Mouse (Mus musculus) erythroblast, embryonic 14.5 days (primary cell): Measurements from ENCODE around the gene Thumpd1.

Experiments
- GATA1 ChIP-seq: IDR thresholded peaks from 2 replicates; pipeline ENCODE4 v1.6.1; 2012; ENCODE audit warnings: low read length, inconsistent platforms, mixed read lengths
- TAL1 ChIP-seq: IDR thresholded peaks from 3 replicates; pipeline ENCODE4 v1.6.1; 2012; ENCODE audit warnings: low read length, inconsistent platforms, mixed read lengths

DNA sequence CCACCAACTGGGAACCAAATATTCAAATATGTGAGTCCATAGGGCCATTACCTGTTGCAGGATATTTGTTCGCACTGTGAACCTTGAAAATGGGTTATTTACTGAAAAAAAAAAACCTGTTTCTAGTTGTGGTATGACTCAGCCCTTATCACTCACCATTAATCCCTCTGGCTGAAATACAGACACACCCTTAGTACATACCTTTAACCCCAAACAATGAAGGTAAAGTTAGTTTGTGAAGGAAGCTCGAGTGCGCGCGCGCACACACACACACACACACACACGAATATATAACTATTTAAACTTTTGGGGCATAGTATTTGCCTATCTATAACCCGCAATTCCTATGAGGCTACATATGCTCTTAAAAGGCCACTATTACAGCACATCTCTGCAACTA, 49.3 kb upstream of the Thumpd1 start:
- no peak for TF ChIP-seq TAL1
- no peak for TF ChIP-seq GATA1
